Mouse (Mus musculus): ENCODE measurements around the gene Bak1.

GRCm38 (mm10) chr17:27066065-27066464 lies 37.3 kb upstream of the Bak1 start:
- TF ChIP-seq EP300 (optimal IDR thresholded peaks at IDR 0.05) (no peak), CTCF (IDR thresholded peaks at IDR 0.05; ENCODE audit: low read depth) (no peak)
